Mouse (Mus musculus) intestine, embryonic 14.5 days (tissue): ENCODE measurements at regions not wholly inside any gene's neighbourhood (a gene's known extent, or its start where the extent isn't known, plus 50 kb on each side); places are given as distances from the start of the nearest gene placed in this dataset.

Experiments
- ATAC-seq: fragments of 200-750 bp; cut with Nextera tagmentation; replicated peaks from 2 replicates; pipeline ENCODE4 v1.8.0; 2017; ENCODE audit warnings: low read depth, moderate number of reproducible peaks, moderate TSS enrichment, moderate library complexity; ENCODE audit not compliant: low FRiP score, low TSS enrichment
- DNase-seq: peaks from one replicate; pipeline ENCODE4 v3.0.0-alpha.2; 2018; ENCODE audit warnings: low spot score
- H3K27ac ChIP-seq: fragments of 300-500 bp; sonication (generic); 2 replicates; pipeline ENCODE4 v1.5.1; 2014; ENCODE audit warnings: low read depth, mild to moderate bottlenecking, control low read depth
- H3K27me3 ChIP-seq: fragments of 300-500 bp; sonication (generic); replicated peaks from 2 replicates; pipeline ENCODE4 v1.6.1; 2014; ENCODE audit warnings: low read length, control low read depth; ENCODE audit not compliant: control insufficient read depth, insufficient read depth
- H3K36me3 ChIP-seq: fragments of 300-500 bp; sonication (generic); 2 replicates; pipeline ENCODE4 v1.6.1; 2014; ENCODE audit warnings: low read length, control low read depth; ENCODE audit not compliant: control insufficient read depth, insufficient read depth
- H3K4me1 ChIP-seq: fragments of 300-500 bp; sonication (generic); replicated peaks from 2 replicates; pipeline ENCODE4 v1.6.1; 2014; ENCODE audit warnings: low read length, control low read depth, mixed read lengths; ENCODE audit not compliant: control insufficient read depth, insufficient read depth
- H3K4me2 ChIP-seq: fragments of 300-500 bp; sonication (generic); 2 replicates; pipeline ENCODE4 v1.6.1; 2014; ENCODE audit warnings: low read length
- H3K4me3 ChIP-seq: fragments of 300-500 bp; sonication (generic); 2 replicates; pipeline ENCODE4 v1.5.1; 2014; ENCODE audit warnings: low read depth, low read length, control low read depth, mixed read lengths
- H3K9ac ChIP-seq: fragments of 300-500 bp; sonication (generic); 2 replicates; pipeline ENCODE4 v1.6.1; 2014; ENCODE audit warnings: mild to moderate bottlenecking, low read length
- H3K9me3 ChIP-seq: fragments of 300-500 bp; sonication (generic); 2 replicates; pipeline ENCODE4 v1.6.1; 2016; ENCODE audit warnings: low read length, control low read depth; ENCODE audit not compliant: control insufficient read depth
- WGBS: fragments of 180-500 bp; shearing (Covaris S2); extraction: QIAGEN DNeasy Blood & Tissue Kit; methylation state at CpG from one replicate; pipeline ENCODE4 v1.1.7; 2014; 5-methylcytosine and 5-hydroxymethylcytosine counted together

GRCm38 (mm10) chr13:51324714-51325113 is 83.7 kb upstream of the S1pr3 start:
- no peak for DNase-seq
- H3K4me3 ChIP-seq = no peak overlapping the region

DNA sequence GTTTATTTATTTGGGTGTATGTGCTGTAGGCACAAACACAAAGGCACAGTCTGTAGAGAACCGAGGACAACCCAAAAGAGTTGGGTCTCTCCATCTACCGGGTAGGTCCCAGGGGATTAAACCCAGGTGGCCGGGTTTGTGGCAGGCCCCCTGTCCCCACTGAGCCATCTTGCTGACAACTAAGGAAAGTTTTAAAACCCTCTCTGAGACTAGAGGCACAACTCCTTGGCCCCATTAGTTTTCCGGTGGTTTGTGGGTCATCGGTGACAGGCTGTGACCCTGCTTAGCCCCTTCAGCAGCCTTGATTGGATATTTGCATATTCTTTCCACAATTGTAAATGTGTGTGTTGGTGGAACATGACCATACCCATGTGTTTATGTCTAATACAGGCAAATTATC is 83.1 kb upstream of the S1pr3 start:
- Histone ChIP-seq H3K36me3 (no peaks in the 10 kb centered on the region), H3K4me3 (no peak overlapping the region), H3K4me1 (peaks cover 11% of the 10 kb centered on the region; the same call in 1 of the 2 replicates), H3K9me3 (no peaks in the 10 kb centered on the region), H3K27me3 (no peaks in the 10 kb centered on the region), H3K4me2 (no peak overlapping the region), H3K27ac (no peak overlapping the region), H3K9ac (no peak overlapping the region)
- DNase-seq (no peak), ATAC-seq (no peak)
- WGBS = 81% methylated on average over 5 of the region's 5 CpGs

More at GRCm38 (mm10) chr13:51324714-51325113, 83.7 kb upstream of the S1pr3 start:
- no peak overlapping the region for H3K9ac ChIP-seq
- no peaks in the 10 kb centered on the region for H3K27me3 ChIP-seq
- no peaks in the 10 kb centered on the region for H3K36me3 ChIP-seq
- no peak overlapping the region for H3K4me2 ChIP-seq
- no peaks in the 10 kb centered on the region for H3K9me3 ChIP-seq
- H3K27ac ChIP-seq = no peak overlapping the region
- H3K4me1 ChIP-seq = peaks cover 11% of the 10 kb centered on the region; the same call in 1 of the 2 replicates
- 77% methylated on average over 5 of the region's 5 CpGs for WGBS
- ATAC-seq = no peak

- H3K4me2 ChIP-seq = no peak overlapping the region
- no peak overlapping the region for H3K4me3 ChIP-seq
- ATAC-seq (no peak), DNase-seq (no peak)
- no peak overlapping the region for H3K9ac ChIP-seq
- H3K27me3 ChIP-seq = no peaks in the 10 kb centered on the region
- peaks cover 11% of the 10 kb centered on the region; the same call in 1 of the 2 replicates for H3K4me1 ChIP-seq
- 78% methylated on average over 5 of the region's 5 CpGs for WGBS
- H3K9me3 ChIP-seq = no peaks in the 10 kb centered on the region
- no peak overlapping the region for H3K27ac ChIP-seq
- H3K36me3 ChIP-seq = no peaks in the 10 kb centered on the region
These were observed 82.3 kb upstream of the S1pr3 start for GRCm38 (mm10) chr13:51326128-51326527.

GRCm38 (mm10) chr13:51328131-51328970 is 80.1 kb upstream of the S1pr3 start:
- H3K4me3 ChIP-seq = no peak overlapping the region
- DNase-seq (no peak), ATAC-seq (peak; percentile 71)
- no peaks in the 10 kb centered on the region for H3K9me3 ChIP-seq
- 35% methylated on average over 15 of the region's 15 CpGs for WGBS
- no peaks in the 10 kb centered on the region for H3K36me3 ChIP-seq
- peaks cover 11% of the 10 kb centered on the region; the same call in 1 of the 2 replicates for H3K4me1 ChIP-seq
- no peak overlapping the region for H3K27ac ChIP-seq
- no peak overlapping the region for H3K4me2 ChIP-seq
- H3K9ac ChIP-seq = no peak overlapping the region
- no peaks in the 10 kb centered on the region for H3K27me3 ChIP-seq

DNA sequence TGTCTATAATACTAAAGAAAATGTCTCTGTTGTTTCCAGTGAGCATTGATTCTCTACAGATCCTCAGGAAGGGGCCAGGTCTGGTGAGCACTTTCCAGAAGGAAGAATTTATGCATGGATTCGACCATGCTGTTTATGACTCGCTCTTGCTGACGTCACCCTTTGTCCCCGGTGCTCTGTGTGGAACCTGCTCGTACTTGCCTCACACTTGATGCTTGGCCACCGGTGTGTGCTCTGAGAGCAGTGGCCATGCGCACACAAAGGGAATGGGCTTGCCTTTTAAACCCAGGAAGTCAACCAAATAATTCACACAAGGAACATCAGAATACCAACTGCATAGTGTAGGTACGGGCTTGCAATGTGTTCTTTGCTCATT is 79.5 kb upstream of the S1pr3 start:
- no peak overlapping the region for H3K4me3 ChIP-seq
- peaks cover 11% of the 10 kb centered on the region; the same call in 1 of the 2 replicates for H3K4me1 ChIP-seq
- WGBS = 49% methylated on average over 8 of the region's 8 CpGs
- H3K9me3 ChIP-seq = no peaks in the 10 kb centered on the region
- H3K36me3 ChIP-seq = no peaks in the 10 kb centered on the region
- H3K27me3 ChIP-seq = no peaks in the 10 kb centered on the region
- no peak overlapping the region for H3K9ac ChIP-seq
- no peak for DNase-seq
- peak; percentile 55 for ATAC-seq
- H3K27ac ChIP-seq = no peak overlapping the region
- no peak overlapping the region for H3K4me2 ChIP-seq

GRCm38 (mm10) chr13:51329717-51330116 is 78.7 kb upstream of the S1pr3 start:
- H3K9me3 ChIP-seq = no peaks in the 10 kb centered on the region
- no peaks in the 10 kb centered on the region for H3K27me3 ChIP-seq
- DNase-seq (no peak), ATAC-seq (no peak)
- H3K4me3 ChIP-seq = no peak overlapping the region
- H3K36me3 ChIP-seq = no peaks in the 10 kb centered on the region
- H3K4me2 ChIP-seq = no peak overlapping the region
- H3K27ac ChIP-seq = no peak overlapping the region
- no peak overlapping the region for H3K9ac ChIP-seq
- H3K4me1 ChIP-seq = peaks cover 11% of the 10 kb centered on the region; the same call in 1 of the 2 replicates

GRCm38 (mm10) chr13:51332271-51332670 is 76.2 kb upstream of the S1pr3 start:
- Histone ChIP-seq H3K27me3 (no peaks in the 10 kb centered on the region), H3K9me3 (no peaks in the 10 kb centered on the region), H3K9ac (no peak overlapping the region), H3K4me1 (peaks cover 11% of the 10 kb centered on the region; the same call in 1 of the 2 replicates), H3K36me3 (no peaks in the 10 kb centered on the region), H3K4me2 (no peak overlapping the region), H3K4me3 (no peak overlapping the region), H3K27ac (no peak overlapping the region)
- no peak for ATAC-seq
- 53% methylated on average over 7 of the region's 7 CpGs for WGBS
- DNase-seq = no peak

GRCm38 (mm10) chr13:51333481-51333880 is 75.0 kb upstream of the S1pr3 start:
- H3K9me3 ChIP-seq = no peaks in the 10 kb centered on the region
- no peak overlapping the region for H3K9ac ChIP-seq
- no peak overlapping the region for H3K4me2 ChIP-seq
- H3K36me3 ChIP-seq = no peaks in the 10 kb centered on the region
- 88% methylated on average over 5 of the region's 5 CpGs for WGBS
- ATAC-seq (no peak), DNase-seq (no peak)
- H3K27ac ChIP-seq = no peak overlapping the region
- no peak overlapping the region for H3K4me3 ChIP-seq
- H3K27me3 ChIP-seq = no peaks in the 10 kb centered on the region
- peaks cover 6% of the 10 kb centered on the region; the same call in 1 of the 2 replicates for H3K4me1 ChIP-seq

GRCm38 (mm10) chr13:51336726-51337125 is 71.7 kb upstream of the S1pr3 start:
- H3K9ac ChIP-seq = no peak overlapping the region
- H3K27me3 ChIP-seq = no peaks in the 10 kb centered on the region
- WGBS = 66% methylated on average over 5 of the region's 5 CpGs
- no peak for ATAC-seq
- H3K9me3 ChIP-seq = no peaks in the 10 kb centered on the region
- no peak overlapping the region for H3K4me3 ChIP-seq
- DNase-seq = no peak
- no peak overlapping the region for H3K27ac ChIP-seq
- H3K4me2 ChIP-seq = no peak overlapping the region
- H3K4me1 ChIP-seq = no peaks in the 10 kb centered on the region
- no peaks in the 10 kb centered on the region for H3K36me3 ChIP-seq
